In genomic region chr9:64178974-64179646, GRCm38 (mm10) we compare ENCODE assay signal across 8 mouse cellular contexts. TPM values are rescaled to one million over a fixed set of nuclear protein-coding genes. Genes with fewer than 3 reads are reported as not detected.
DNase-seq lines count a peak whose midpoint lies in the region; ATAC-seq lines count a peak whose summit lies in the region.

Snapc5 (plus strand) TSS chr9:64179274.

- peak; percentile 95 for ATAC-seq in erythroid progenitor cell, adult 5-6 weeks (replicated peaks; ENCODE audit: low FRiP score, poor library complexity, severe bottlenecking)
- peak; percentile 88 for ATAC-seq in heart, embryonic 13.5 days (ENCODE audit: extremely low read depth, insufficient number of reproducible peaks, low FRiP score, low TSS enrichment)
- ATAC-seq in liver, embryonic 12.5 days = peak; percentile 88
- peak; percentile 92 for ATAC-seq in stomach, embryonic 15.5 days (ENCODE audit: insufficient read depth, low FRiP score, low read depth)

- no peaks in the 10 kb centered on the region for H3K27me3 ChIP-seq in heart, embryonic 13.5 days (replicated peaks)
- no peaks in the 10 kb centered on the region for H3K27me3 ChIP-seq in liver, embryonic 12.5 days (replicated peaks)
- H3K27me3 ChIP-seq in stomach, embryonic 15.5 days (replicated peaks) = no peaks in the 10 kb centered on the region

- H3K27ac ChIP-seq in heart, embryonic 13.5 days (replicated peaks) = peak within 1 kb of the TSS; percentile 86
- peak within 1 kb of the TSS; percentile 82 for H3K27ac ChIP-seq in liver, embryonic 12.5 days
- H3K27ac ChIP-seq in stomach, embryonic 15.5 days = peak within 1 kb of the TSS; percentile 92

- peaks cover 28% of the 10 kb centered on the region for H3K4me1 ChIP-seq in heart, embryonic 13.5 days
- peaks cover 41% of the 10 kb centered on the region for H3K4me1 ChIP-seq in liver, embryonic 12.5 days
- H3K4me1 ChIP-seq in stomach, embryonic 15.5 days = peaks cover 6% of the 10 kb centered on the region; the same call in 1 of the 2 replicates

- peak; percentile 97 for DNase-seq in CD4-positive helper T cell, adult 2 months (ENCODE audit: low read depth, low spot score)
- DNase-seq in brain, embryonic 18.5 days (ENCODE audit: low read depth, low spot score) = peak; percentile 87
- peak; percentile 96 for DNase-seq in kidney, postnatal 10 days
- DNase-seq in natural killer cell, adult 2 months (ENCODE audit: low spot score in 2 of 2) = peak; percentile 83 to 89

- H3K36me3 ChIP-seq in heart, embryonic 13.5 days = peaks cover 79% of the 10 kb centered on the region
- H3K36me3 ChIP-seq in liver, embryonic 12.5 days = peaks cover 80% of the 10 kb centered on the region
- peaks cover 56% of the 10 kb centered on the region for H3K36me3 ChIP-seq in stomach, embryonic 15.5 days

- peak within 1 kb of the TSS; percentile 83 for H3K9ac ChIP-seq in heart, embryonic 13.5 days
- peak within 1 kb of the TSS; percentile 83 for H3K9ac ChIP-seq in liver, embryonic 12.5 days
- peak within 1 kb of the TSS; percentile 65 for H3K9ac ChIP-seq in stomach, embryonic 15.5 days

- no peaks in the 10 kb centered on the region for H3K9me3 ChIP-seq in heart, embryonic 13.5 days
- H3K9me3 ChIP-seq in liver, embryonic 12.5 days (replicated peaks) = no peaks in the 10 kb centered on the region
- no peaks in the 10 kb centered on the region for H3K9me3 ChIP-seq in stomach, embryonic 15.5 days

- WGBS in heart, embryonic 13.5 days = under 1% methylated on average over 35 of the region's 35 CpGs
- under 1% methylated on average over 35 of the region's 35 CpGs for WGBS in liver, embryonic 12.5 days (ENCODE audit: insufficient replicate concordance)
- under 1% methylated on average over 35 of the region's 35 CpGs for WGBS in stomach, embryonic 15.5 days

- H3K4me2 ChIP-seq in heart, embryonic 13.5 days = peak within 1 kb of the TSS; percentile 71
- H3K4me2 ChIP-seq in liver, embryonic 12.5 days = peak within 1 kb of the TSS; percentile 77
- H3K4me2 ChIP-seq in stomach, embryonic 15.5 days = peak within 1 kb of the TSS; percentile 58

- peak within 1 kb of the TSS; percentile 73 for H3K4me3 ChIP-seq in heart, embryonic 13.5 days
- H3K4me3 ChIP-seq in liver, embryonic 12.5 days = peak within 1 kb of the TSS; percentile 84
- peak within 1 kb of the TSS; percentile 75 for H3K4me3 ChIP-seq in stomach, embryonic 15.5 days (replicated peaks)

RNA-seq across cellular contexts. Expression of gene Snapc5, which starts in this region (rescaled TPM):
- 7.9 and 20.5 TPM in 2 replicates for total RNA-seq in erythroid progenitor cell, adult 5-6 weeks (2015; ENCODE audit: low replicate concordance)
- total RNA-seq in erythroid progenitor cell, adult 5-6 weeks (2017; ENCODE audit: low replicate concordance) = 10.8 and 15.1 TPM in 2 replicates
- 26.5 and 31.1 TPM in 2 replicates for polyA plus RNA-seq in heart, embryonic 13.5 days (2015; fragmentation: Nextera tagmentation; extraction: Ambion mirVana)
- polyA plus RNA-seq in liver, embryonic 12.5 days (2016; fragmentation: Nextera tagmentation; extraction: Ambion mirVana) = 14.9 and 17.4 TPM in 2 replicates
- 31.1 and 32.8 TPM in 2 replicates for polyA plus RNA-seq in stomach, embryonic 15.5 days (2015; fragmentation: Nextera tagmentation; extraction: Ambion mirVana)

Comparison
In these comparisons a context has a peak if more than half of its experiments do, and no peak if none do; other contexts are left out.
1. Peak in every context shown above with its lines: DNase-seq, ATAC-seq, H3K4me3 ChIP-seq and H3K27ac ChIP-seq.